Mouse (Mus musculus): Measurements from ENCODE around the gene 1500009C09Rik.
A peak's percentile ranks its signal among the peaks of the same experiment; 100 is the strongest.
"Not testable (repeated sequence)": the region's sequence is repeated elsewhere in the genome, so short reads cannot be mapped to it uniquely, and the experiment has no call there.

Gene 1500009C09Rik

DNA sequence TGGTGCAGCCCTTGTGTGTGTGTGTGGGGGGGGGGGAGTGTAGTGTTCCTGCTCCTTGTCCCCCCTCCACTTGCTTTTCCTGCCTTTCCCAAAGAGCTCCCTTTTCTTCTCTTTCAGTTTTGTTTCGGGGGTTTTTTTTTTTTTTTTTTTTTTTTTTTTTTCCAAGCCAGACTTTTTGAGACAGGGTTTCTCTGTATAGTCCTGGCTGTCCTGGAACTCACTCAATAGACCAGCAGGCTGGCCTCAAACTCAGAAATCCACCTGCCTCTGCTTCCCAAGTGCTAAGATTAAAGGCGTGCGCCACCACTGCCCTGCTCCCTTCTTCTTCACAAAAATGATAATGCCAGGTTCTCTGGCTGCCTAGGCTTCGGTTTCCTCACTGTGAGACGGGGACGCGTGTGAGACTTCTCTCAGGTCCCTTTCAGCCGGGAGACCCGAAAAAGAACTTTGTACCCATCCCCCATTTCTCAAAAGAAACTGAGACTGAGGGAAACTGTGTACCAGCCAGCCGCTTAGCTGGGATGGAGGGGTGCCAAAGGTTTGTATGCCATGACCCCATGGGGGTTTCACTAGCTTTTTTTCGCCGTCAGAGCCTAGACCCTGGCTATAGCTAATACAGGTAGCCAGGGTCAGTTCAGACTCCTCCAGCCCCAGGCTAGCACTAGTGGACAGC, 32.1 kb upstream of the 1500009C09Rik start:
- no peak for DNase-seq

DNA sequence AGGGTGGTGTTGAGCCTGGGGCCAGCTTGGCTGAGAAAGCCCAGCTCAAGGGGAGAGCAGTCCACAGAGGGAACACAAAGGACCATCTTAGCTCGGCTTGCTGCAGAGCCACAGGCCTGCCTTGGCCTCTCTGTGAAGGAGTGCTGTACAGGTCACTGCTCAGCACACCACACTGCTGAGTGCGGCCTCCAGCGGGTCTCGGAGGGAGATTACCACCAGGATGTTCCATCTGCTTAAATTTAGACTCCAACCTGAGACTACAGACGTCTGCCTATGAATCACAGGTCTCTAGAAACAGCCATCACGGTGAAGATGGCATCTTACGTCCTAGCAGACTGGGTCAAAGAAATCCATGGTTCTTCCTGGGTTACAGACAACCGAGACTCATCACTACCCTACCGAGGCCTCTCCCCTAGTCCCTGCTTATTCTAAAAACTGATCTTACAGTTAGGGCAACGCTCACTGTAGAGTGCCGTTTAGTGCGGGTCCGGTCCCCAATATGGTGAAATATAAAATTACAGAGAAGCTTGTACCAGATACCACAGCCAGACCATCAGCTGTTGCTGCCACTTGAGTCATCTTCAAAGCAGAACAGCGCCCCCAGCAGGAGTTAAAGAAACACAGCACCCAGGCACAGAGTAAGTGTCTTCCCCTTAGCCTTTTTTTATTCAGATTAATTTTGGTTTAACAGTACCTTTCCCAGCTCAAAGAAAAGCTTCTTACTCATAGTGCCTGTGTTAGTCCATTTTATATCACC, 30.9 kb upstream of the 1500009C09Rik start:
- DNase-seq = no peak

DNA sequence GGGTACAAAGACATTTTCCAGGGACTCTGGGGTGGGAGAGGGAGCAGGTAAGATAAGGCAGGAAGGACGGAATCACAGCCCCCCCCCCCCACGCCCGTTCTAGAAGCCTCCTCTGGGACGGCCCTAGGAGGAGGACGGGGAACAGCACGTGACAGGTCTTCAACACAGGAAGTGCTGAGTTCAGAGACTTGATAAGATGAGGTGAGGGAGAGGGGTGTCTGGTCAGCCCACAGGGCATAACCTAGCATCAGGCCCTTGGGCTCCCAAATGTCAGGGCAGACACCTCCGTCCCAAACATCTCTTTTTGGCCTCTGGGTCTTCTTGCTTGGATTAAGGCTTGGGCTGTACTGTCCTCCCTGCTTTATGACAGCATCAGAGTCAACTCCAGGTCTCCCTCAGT, 28.9 kb upstream of the 1500009C09Rik start:
- DNase-seq = no peak

DNA sequence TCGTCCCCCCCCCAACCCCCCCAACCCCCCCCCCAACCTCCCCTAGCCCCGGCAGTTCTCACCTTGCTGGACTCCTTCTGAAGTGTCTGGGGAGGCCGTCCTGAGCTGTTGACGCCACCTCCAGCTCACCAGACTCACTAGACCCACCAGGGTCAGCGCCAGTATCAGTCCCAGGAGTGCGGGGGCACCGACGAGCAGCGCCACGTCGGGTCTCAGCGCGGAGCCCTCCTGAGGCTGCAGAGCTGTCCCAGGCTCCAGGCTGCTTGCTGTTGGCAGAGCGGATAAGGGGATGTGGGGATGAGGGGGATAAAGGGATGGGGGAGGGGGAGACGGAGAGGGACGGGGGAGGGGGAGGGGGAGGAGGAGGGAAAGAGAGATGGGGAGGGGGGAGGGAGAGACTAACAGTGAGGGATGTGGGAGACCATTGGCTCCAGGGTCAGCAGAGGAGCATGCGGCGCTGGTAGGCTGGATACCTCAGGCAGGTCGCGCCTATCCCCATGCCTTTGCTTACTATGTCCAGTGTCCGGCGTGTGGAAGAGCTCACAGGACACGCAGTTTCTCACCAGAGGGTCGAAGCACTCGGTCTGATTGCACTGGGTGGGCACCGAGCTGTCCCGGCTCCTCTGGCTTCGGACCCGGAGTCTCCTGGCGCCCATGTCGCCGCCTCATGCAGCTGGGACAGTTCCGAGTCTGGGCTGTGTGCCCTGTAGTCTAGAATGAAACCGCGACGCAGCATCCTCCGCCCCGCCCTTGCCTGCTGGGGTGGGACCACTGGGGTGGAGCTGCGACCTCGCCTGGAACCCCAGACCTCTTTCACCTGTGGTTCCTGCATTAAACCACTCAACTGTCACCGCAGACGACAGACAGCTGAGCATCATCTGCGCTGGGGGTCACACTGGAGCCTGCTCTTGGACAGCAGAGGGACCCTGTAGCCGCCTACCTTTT, 28.3 kb upstream of the 1500009C09Rik start, which contains the start of gene Tnfrsf13c:
Tnfrsf13c (minus strand) TSS at position 713 of the 945 bp plus-strand sequence.
- DNase-seq = peak; percentile 29 to 49

DNA sequence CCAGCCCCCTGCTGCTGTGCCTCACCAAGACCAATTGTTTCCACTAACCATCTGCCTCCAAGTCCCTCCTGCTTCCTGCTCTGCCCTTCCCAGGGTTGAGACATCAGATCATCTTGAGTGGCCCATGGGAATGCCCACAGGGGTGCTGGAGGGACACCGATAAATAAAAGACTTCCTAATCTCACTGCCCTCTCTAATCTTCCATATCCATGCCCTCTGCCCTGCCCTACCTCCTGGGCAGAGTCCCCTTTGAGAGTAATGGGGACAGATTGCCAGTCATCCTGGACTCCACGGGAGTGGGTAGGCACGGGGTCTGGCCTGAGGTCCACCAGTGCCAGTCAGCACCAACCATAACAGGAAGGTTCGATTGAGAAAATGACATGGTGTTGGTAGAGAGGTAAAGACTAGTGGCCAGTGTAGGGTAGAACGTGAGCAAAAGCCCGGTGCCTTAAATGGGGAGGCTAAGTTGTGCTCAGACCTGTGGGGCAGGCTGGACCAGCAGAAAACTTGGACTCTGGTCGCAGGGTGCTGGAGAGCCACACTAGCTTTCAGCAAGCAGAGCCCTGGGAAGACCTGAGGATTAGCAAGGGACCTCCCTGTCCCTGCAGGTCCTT, 27.5 kb upstream of the 1500009C09Rik start:
- DNase-seq = no peak

DNA sequence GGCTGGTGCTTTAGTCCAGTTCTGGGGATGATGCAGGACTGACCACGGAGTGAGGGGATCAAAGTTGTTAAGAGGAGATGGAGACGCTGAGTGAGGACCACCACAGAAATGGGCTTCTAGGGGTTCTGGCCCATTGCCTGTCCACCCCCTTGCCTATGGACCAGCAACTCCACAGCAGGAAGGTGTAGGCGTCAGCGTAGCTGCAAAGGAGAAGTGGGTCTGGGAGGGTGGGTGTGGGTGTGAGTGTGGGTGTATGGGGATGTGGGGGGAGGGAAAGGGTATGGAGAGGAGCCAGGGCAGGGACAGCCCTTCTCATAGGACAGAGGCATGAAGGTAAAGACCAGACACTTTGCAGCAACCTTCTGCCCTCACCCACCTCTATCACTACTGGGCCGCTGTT, 26.4 kb upstream of the 1500009C09Rik start:
- no peak for DNase-seq

DNA sequence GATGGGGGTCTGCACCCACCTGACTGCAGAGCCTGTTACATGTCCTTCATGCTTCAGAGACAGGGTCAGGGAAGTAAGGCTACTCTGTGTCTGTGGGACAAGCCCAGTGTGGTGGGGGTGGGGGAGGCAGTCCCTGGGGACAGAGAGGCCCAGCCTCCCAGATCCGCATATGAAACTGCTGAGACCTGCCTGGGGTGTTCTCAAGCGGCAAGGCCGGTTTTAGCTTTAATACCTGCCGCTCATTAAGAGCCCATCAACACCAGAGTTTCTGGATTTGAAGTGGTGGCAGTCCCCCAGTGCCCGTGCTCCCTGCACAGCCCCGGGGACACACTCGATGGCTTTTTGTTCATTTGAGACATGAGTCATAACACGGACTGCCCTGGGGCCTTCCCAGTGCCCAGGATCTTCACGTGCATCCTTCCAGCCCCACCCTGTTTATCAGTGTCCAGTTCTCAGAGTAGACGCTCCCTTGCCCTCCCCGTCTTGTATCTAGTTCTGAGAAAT, 22.6 kb upstream of the 1500009C09Rik start:
- DNase-seq = no peak

DNA sequence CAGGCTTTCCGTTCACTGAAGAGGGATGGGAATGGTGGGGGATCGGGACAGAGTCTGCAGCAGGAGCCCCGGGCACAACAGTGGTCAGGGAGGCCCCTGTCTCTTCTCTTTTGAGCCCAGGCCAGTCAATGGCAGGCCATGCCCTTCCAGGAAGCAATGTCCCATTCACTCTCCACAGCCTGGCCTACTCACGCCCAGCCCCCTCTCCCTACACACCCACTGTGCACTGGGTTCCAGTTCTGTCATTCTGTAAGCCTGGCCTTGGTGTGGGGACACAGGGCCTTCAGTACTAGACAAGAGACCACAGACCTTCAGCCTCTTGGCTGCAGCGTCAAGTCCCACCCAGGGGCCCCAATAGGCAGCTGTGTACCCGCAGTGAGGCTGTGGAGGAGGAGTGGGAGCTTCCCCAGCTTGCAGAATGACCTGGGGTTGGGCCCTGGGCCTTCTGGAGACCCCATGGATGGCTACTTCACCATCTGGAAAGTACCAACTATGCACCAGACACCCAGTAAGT, 22.0 kb upstream of the 1500009C09Rik start:
- DNase-seq = no peak

DNA sequence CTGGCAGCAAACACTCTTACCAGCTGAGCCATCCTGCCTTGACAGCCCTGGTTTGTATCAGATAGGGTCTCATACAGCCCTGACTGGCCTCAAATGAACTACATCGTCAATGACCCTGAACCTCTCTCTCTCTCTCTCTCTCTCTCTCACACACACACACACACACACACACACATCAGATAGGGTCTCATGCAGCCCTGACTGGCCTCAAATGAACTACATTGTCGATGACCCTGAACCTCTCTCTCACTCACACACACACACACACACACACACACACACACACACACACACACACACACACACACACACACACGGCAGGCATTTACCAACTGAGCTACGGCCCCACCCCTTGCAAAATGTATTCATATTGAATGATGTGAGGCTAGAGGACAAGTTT, 21.1 kb upstream of the 1500009C09Rik start:
- DNase-seq = no peak

DNA sequence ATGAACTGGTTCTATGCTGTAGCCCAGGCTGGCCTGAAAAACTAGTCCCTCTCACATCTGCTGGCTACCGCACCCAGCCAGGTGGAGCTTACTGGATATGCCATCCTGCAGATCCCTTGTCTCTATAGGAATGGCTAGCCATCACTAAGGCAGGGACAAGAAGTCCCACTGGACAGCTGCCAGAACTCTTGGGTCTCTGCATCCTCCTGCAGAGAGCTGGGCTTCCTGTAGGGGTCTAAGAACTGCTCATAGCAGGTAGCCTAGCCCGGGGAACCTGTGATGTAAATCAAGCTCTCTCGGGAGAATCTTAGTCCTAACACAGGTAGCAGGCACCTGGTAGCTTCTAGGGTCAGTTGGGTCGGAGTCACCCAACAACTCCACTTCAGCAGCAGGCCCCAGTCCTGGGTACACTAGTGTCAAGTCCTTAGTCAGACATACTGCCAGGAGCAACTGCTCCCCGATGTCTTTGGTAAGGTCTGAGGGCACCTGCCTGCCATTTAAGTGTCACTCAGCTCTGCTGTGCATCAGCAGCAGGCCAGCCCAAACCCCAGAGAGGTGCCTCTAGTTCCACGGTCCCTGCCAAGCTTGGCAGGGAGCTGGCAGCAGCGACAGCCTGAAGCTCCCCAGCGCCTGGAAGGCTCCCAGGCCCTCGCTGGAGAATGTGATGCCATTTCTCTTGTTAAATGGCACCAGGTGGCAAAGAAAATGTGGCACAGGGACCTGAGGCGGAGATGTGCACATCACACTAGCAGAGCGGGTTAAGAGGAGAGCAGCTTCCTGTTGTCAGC, 20.4 kb upstream of the 1500009C09Rik start:
- peak; percentile 89 for DNase-seq

DNA sequence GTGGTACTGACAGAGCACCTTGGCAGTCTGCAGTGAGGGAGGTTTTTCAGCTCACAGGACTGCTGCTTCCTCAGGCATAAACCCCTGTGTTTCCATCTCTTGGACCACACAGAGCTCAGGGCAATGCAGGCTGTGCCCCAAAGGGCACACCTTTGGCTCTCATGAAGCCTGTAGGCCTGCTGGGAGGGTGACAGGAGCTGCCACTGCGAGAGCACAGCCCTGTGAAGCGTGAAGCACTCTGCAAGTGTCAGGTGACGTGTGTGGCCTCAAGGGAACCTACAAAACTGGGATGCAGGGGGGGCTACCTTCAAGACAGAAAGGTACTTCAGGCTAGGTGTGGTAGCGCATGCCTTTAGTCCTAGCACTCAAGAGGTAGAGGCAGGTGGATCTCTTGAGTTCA, 19.5 kb upstream of the 1500009C09Rik start:
- peak in 1 of 2 experiments; percentile 25 for DNase-seq

DNA sequence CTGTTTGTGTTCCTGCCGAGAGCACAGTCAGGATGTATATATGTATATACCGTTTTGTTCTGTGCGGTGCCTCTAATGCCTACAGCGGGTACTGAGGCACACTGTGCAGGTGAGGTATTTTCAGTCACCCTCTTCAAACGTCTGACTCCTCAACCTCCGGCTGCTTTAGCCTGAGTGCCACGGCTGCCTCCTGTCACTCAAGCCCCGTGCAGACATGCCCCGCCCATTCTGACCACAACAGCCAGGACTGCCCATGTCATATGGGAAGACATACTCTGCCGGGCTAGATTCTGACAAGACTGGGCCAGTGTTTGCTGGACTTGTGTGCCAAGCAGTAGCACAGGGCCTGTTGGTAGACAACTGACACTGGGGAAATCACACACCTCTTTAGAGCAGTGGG, 16.5 kb upstream of the 1500009C09Rik start:
- DNase-seq = no peak

DNA sequence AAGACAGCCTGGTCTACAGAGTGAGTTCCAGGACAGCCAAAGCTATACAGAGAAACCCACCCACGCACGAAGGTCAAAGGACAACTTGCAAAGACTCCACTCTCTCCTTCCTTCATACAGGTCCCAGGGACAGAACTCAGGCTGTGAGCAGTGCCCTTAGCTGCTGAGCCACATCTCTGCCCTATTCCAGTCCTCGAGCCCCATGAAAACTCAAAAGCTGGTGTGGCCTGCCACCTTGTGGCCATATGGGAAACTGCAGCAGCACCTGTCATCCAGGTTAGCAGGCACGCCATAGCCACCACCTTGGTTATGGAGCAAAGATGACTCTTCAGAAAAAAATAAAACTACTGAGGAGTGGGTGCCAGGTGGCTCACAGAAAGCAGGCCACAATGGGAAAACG, 15.6 kb upstream of the 1500009C09Rik start:
- peak; percentile 90 to 95 for DNase-seq

DNA sequence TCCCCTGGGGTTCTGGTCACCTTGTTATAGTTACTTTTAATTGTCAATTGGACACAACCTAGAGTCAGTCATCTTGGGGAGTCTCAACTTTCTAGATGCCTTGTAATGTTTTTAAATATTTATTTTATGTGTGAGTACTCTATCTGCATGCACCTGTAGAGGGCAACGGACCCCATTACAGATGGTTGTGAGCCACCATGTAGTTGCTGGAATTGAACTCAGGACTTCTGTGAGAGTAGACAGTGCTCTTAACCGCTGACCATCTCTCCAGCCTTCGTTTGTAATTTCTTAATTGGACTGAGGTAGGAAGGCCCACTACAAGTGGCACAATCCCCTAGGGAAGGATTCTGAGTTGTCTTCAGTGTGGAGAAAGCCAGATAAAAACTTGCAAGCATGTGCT, 8.9 kb upstream of the 1500009C09Rik start:
- no peak for DNase-seq

DNA sequence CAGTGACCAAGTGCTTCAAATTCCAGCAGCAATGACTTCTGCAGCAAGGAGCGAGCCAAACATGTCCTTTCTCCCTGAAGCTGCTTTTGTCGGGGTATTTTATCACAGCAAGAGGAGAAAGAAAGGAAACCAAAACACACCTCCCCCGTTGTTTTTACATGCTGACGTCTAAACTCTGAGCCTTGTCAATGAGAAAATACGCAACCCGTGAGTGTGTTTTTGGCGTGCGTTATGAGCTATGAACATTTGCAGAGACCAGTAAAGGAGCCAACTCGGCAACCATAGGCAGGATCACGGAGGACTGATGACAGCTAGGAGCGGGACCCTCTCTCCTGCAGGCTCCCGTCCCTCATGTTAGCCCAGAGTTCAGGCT, 8.5 kb upstream of the 1500009C09Rik start:
- DNase-seq = no peak

DNA sequence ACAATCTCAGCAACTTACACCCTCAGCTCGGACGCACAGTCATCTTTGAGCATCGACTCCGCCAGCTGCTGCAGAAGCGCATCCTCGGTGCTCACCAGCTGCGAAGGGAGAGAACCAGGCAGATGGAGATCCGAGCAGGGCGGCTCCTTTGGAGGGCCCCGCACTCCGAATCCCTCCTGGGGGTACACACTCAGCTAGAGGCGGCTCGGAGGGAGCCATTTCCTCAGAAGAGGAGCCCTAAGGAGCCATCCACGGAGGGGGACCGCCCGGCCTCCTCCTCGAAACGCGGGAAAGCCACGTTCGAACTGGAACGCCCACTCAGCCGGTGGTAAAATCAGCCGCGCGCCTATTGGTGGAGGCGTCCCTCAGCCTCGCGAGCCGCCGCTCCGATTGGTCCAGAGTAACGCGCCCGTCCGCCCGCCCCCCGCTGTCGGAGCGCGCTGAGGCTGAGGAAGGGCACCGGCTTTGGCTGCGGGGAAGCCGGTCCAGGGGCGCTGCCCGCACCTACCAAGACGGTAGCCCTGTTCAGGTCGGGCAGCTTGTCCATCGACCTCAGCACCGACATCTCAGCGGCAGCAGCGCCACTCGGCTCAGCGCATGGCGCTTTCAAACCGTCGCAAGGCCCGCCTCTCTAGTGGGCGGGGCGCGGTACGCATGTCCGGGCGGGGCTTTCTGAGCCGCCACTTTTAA, 7.9 kb upstream of the 1500009C09Rik start, which contains the start of gene Cenpm:
Cenpm (minus strand) TSS at position 634 of the 690 bp plus-strand sequence.
- DNase-seq = peak; percentile 94 to 95

DNA sequence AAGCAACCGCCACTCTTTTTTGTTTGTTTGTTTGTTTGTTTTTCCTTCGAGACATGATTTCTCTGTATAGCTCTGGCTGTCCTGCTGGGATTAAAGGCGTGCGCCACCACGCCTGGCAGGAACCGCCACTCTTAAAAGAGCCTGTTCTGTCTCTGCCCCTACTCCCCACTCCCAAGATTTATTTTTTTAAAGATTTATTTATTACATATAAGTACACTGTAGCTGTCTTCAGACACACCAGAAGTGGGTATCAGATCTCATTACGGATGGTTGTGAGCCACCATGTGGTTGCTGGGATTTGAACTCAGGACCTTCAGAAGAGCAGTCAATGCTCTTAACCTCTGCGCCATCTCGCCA, 7.4 kb upstream of the 1500009C09Rik start:
- DNase-seq = not testable (repeated sequence)

DNA sequence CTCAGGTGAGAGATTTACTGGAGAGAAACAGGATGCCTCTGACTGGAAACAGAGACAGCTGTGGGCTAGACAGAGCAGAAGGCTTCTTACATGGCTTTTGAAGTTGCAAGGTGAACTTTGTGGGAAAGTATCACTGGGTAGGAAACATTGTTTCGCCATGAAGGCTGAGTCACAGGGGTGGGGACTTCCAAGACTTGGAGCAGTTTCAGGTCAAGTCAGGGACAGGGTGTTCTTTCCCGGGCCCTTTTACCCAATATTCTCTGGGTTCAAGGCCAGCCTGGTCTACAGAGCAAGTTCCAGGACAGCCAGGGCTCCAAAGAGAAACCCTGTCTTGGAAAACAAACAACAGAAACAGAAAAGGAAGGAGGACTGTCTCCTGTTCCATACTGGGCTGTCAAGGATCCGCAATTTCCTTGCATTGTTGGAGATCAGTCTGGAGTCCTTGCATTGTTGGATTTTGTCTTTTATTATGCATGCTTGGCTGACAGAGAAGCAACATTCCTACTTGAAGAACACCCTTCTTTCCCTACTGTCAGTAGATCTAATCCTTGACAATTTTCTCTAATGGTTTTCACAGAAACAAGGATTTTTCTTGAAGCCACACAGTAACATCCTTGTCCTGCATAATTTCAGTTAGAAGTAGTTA, 4.9 kb upstream of the 1500009C09Rik start:
- no peak for DNase-seq

DNA sequence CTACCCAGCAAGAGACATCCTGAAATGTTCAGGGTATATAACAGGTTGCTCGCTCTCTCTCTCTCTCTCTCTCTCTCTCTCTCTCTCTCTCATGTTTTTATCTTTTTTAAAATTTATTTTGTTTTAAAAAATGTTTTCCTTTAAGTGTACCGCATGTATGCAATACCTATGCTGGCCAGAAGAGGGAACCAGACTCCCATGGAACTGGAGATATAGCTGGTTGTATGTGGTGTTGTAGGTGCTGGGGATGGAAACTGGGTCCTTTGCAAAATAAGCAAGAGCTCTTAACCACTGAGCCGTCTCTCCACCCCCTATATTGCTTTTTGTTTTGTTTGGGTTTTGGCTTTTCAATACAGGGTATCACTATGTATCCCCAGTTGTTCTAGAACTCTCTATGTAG, 618 bp upstream of the 1500009C09Rik start:
- DNase-seq = no peak

DNA sequence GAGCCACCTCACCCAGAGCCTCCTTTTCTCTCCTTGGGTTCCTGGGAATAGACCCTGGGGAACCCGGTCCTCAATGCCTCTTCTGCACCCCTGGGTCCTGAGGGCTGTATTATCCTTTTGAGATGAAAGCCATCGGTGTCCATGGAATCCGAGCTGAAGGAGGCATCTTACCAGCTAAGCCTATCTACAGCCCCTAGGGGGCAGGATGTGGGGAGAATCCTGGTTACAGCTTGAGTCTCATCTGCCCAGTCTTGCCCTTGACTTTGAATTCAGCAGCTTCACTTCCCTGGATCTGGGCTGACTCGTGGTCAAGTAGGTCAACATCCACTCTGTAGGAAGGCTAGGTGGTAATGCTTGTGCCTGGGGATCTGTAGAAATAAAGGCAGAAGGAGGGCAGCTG, 3.1 kb downstream of the 1500009C09Rik start:
- no peak for DNase-seq
